Mouse (Mus musculus): ENCODE results near the gene Gjd3.

Gene Gjd3

DNA sequence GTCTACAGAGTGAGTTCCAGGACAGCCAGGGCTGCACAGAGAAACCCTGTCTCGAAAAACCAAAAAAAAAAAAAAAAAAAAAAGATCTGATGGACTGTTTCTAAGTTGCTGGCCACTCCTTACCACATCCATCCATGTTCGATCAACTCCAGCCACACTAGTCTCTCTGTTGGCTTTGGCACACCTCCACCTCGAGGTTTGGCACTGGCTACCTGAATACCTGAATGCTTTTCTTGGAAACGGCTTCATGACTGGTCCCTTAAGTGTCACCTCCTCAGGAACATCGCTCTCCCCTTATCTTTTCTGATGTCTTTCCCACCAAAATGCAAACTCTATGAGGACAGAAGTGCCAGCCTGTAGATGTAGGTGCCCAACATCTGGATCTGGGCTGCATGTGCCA lies 3.5 kb downstream of the Gjd3 start:
- WGBS: 77% methylated on average over 5 of the region's 5 CpGs

DNA sequence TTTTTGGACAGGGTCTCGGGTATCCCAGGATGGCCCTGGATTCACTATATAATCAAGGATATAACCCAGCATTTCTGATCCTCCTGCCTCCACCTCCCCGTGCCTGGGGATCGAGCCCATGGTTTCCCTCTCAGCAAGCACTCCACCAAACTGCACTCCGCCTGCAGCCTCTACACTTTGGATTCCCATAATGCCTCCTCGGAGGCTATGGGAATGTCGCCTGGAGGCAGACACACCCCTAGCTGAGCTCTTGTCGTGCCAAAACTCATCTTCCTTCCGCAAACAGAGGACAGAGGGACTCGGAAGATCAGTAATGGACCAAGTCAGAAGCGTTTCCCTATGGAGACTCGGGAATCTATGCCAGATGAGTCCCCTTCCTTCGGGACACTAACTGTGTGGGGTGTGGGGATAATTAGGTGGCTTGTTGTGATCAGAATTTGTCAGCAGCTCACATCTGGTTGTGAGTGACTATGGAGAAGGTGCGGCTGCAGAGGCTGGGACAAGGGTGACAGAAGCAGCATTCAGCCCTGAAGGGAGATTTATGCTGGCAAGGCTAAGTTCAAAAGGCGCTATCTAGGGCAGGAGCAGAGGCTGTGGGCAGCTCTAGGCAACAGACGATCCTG lies 4.2 kb downstream of the Gjd3 start:
- 55% methylated on average over 15 of the region's 15 CpGs for WGBS

DNA sequence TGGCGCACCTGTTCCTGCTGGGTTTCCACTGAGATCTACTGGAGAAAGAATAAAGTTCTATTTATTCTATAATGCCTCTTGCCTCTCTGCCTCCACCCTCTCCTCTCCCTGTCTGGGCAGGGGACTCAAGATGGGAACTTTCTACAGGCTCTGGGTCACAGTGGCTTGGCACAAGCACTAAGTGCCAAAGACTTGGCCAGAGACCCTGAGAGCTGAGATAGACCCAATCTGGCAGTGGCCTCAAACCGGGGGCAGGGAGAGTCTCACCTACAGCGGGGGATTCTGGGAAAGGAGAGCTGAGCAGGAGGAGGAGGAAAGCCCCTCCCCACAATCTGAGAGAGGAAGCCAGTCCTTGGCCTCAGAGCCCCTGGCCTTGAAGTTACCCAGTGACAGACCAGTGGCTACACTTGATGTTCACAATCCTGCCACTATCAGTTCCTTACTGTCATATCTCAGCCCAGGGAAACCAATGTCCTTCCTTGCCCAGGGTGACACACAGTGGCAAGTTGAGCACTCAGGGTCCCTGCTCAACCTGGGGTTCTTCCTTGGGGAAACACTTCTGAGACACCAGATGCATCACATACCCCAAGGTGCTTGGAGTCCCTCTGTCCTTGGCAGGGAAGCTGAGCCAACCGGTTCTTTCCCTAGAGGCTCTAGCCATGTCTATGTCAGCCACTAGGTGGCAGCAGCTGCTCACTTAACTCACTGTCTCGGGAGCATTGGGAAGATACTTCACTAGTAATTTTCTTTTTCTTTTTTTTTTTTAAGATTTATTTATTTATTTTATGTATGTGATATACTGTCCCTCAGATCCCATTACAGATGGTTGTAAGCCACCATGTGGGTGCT lies 7.7 kb downstream of the Gjd3 start:
- 55% methylated on average over 5 of the region's 5 CpGs for WGBS

DNA sequence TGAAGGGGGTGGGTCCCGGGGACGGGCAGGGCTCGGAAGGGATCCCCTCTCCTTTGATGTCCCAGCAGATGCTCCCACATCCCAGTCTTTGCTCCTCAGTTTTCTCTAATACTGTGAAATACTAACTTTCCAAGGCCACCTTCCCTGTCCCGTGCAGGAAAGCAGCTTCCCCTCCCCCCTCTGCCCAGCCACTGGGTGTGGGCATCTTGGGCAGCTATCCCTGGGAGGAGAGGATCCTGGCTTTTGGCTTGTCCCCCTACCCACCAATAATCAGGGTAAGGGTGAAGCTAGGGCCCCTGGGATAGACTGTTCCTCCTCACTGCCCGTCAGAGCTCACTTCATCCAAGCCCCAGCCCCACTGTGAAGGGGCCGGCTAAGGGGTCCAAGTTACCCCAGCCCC lies 8.6 kb downstream of the Gjd3 start:
- WGBS: 89% methylated on average over 6 of the region's 6 CpGs

DNA sequence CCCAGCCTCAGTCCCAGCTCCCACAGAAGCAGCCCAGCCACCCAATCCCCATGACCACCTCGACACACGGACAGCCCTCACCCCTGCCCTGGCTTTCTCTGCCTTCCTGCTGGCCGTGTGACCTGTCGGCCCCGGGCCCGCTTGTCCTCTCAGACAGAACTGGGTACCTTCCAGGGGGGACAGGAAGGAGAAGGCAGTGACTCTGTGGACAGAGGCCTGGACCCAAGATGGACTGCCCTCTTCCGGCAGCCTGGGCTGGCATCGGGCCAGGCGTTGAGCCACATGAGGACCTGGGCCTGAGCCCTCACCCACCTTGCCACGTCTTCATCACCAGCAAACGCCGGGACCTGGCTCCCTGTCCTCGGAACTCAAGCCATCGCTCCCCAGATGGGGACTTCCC lies 9.2 kb downstream of the Gjd3 start:
- 79% methylated on average over 14 of the region's 14 CpGs for WGBS

DNA sequence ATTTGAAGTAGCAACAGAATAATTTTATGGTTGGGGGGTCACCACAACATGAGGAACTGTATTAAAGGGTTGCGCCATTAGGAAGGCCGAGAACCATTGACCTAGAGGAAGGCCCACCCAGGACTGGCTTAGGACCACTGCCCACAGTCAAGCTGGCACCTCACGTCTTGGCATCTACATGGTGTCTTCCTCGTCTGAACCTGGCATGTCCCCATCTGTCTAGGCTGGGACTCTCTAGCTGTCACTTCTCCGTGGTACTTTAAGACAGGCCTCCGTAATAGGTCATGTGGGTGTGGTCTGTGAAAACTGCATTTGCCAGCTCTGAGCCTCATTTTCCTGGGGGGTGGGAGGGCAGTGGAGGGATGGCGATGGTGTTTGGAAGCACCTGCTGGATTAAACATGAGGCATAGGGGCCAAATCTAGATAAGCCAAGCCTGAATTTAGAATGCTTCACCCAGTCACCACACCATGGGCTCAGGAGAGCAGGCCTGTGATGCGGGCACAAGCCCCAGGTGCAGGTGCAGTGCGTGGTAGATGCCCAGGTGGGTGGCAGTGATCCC lies 9.9 kb downstream of the Gjd3 start:
- 78% methylated on average over 9 of the region's 9 CpGs for whole genome bisulfite sequencing

DNA sequence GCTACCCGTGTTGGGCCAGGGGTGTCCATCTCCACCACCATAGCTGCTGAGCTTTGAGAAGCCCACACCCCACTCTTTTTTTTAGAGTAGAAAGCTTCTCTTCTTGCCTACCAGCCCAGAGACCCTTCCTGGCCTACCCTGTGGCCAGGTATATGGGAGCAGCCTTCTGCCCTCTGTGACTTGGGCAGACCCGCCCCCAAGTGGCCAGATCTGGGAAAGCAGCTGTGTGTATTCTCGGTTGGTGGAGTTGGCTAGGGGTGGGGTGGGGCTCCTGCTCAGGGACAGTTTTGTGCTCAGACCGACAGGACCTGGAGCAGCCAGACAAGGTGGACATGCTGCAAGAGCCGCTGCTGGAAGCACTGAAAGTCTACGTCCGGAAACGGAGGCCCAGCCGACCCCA lies 10.6 kb downstream of the Gjd3 start:
- 58% methylated on average over 9 of the region's 9 CpGs for WGBS

DNA sequence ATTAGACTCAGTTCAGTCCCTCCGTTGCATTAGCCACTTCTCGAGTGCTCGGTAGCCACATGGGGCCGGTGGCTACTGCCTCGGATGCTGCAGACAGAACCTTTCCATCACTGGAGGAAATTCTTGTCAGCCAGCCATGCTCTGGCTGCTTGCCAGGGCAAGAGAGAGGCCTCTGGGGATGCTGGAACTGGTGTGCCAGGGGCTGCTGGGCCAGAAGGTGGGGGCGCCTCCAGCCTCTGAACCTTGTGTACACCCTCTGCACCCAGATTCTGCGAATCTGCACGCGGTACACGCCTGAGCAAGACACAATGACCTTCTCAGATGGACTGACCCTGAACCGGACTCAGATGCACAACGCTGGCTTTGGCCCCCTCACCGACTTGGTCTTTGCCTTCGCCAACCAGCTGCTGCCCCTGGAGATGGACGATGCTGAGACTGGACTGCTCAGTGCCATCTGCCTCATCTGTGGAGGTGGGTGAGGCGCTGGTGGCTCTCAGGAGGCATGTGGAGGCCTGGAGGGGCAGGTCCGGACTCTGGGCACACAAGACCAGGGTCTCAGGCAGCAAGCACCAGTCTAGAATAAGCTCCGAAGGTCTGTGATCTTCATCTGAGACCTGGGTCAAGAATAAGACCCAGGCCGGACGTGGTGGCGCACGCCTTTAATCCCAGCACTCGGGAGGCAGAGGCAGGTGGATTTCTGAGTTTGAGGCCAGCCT lies 11.3 kb downstream of the Gjd3 start:
- 72% methylated on average over 23 of the region's 23 CpGs for WGBS

DNA sequence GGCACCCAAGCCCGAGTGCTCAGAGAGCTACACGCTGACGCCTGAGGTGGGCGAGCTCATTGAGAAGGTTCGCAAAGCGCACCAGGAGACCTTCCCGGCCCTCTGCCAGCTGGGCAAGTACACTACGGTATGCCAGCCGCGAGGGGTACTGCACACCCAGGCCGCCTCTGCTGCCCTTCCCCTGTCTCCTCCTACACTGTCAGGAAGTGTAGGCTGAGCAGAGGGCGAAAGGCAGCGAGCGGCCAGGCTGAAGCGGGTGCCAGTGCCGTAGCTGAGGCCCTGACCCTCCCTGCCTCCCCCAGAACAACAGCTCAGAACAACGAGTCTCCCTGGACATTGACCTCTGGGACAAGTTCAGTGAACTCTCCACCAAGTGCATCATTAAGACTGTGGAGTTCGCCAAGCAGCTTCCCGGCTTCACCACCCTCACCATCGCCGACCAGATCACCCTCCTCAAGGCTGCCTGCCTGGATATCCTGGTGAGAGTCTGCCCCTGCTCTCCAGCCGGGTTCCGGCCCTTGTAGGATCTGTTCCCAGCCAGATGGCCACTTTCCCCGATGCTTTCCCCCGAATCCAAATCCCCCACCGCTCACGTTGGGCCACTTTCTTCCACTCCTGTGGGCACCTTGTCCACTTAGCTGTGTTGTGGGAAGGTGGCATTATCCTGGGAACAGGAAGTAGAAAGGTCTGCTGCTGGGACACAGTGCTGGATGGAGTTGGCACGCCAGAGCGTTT lies 12.5 kb downstream of the Gjd3 start:
- 59% methylated on average over 29 of the region's 29 CpGs for WGBS

DNA sequence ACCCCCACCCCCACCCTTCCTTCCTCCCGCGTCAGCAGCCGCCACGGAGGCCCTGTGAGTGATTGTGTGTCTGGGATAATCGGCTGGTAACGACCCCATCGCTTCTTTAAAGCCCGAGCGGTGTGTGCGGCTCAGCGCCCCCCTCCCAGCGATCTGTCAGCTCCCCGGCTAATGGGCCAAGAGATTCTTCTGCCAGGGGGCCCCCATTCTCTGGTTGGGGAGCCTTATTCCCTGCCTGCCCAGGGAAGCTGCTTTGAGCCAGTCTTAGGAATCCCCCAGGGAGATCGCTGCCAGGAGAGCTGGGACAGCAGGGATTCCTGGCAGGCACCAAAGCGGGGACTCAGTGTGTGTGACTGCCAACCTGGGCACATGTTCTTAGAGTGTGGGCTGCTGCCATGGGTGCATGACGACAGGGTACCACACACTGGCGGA lies 13.3 kb downstream of the Gjd3 start:
- WGBS: 20% methylated on average over 17 of the region's 17 CpGs

DNA sequence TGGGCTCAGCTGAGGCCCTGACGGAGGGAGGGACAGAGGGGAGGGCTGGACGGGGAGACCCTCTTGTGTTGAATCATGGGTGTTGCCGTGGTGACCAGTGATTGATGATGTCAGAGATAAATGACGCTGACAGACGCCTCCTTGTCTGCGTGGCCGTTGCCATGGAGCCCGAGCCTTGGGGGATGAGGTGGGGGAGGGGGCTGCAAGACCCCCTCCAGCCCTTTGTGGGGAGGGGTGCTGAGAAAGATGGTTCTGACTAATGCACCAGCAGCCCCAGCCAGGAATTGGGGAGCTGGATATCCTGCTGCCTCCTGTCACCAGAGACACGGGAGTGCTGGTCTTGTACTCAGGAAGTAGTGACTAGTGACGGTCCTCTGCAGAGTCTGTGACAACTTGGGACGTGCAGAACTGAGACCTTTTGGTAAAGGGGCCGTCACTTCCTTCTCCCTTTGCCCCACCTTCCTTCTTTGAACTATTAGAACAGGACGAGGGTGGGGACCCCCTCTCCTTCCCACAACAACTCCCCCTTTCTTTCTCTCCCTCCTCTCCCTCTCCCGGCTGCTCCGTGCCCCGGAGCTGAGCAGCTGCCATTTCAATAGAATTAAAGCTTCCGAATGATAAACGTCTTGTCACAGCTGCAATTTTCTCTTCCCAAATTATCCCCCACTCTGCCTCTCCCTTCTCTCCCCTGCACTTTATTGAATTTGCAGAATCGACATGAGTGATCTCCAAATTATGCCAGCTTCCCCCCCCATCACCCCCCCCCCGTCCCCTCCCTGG lies 13.9 kb downstream of the Gjd3 start:
- 24% methylated on average over 20 of the region's 20 CpGs for WGBS

DNA sequence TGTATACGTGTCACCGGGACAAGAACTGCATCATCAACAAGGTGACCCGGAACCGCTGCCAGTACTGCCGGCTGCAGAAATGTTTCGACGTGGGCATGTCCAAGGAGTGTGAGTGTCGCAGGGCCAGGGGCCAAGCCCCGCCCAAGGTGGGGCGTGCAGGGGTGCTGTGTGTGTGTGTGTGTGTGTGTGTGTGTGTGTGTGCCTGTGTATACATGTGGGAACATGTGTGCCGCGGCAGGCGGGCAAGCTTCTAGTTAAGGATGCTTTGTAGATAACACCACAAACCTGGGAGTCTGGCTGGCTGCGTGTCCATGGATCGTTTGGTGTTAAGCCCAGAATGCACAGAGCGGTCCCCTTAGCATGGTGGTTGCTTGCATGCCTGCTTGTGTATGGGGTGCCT lies 14.7 kb downstream of the Gjd3 start:
- WGBS: 68% methylated on average over 16 of the region's 16 CpGs

DNA sequence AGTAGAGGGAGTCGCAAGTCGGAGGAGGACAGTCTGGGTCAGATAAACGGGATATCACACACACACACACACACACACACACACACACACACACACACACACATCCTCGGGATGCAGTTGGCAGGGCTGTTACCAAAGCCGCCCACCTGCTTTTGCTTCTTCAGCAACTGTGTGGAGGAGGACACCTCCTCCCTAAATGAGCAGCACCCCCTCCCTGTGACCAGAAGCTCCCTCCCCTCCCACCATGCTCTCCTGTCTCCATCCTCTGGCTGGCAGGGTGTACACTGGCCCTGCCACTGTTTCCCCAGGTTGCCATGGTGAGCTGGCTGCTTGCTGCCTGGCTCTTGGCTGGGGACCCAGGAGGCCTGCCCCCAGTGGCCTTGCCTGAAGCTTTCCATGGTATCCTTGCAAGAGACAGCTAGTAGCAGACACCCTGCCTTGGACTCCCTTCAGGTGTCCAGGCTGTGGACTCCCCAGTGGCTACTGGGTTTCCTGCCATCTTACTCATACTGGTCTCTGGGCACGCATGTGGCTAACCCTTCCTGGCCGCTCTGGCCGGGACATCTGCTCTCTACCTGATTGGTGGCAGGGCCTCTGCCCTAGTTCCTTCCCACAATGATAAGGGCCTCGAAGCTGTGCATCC lies 16.2 kb downstream of the Gjd3 start:
- 47% methylated on average over 9 of the region's 9 CpGs for WGBS

DNA sequence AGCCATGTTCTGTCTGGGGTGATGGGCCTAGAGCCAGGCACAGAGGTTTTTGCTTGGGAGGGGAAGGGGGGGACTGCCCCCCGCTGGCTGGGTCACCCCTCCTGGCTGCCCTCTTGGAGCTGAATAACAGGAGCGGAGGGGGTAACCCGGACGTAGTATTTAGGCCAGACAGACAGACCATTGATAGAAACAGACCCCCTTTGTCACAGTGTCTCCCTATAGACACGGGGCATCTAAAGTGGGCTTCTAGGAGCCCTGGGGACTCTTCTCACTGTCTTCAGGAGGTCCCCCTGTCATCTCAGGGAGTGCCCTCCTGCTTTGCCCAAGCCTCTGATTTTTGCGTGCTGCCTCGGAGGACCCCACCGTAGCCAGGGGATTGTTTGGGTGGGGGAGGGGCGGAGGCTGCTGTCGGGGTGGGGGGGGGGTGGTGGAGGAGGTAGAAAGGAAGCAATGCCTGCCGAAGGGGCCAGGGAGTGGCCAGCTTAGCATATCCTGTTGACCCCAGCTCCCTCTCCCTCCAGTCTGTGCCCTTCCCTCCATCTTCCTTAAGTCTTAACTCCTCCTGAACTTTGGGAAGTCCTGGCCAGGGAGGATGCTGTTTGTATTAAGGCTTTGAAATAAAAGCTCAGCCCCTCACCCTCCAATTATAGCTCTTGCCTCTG lies 17.3 kb downstream of the Gjd3 start:
- 31% methylated on average over 11 of the region's 11 CpGs for WGBS

DNA sequence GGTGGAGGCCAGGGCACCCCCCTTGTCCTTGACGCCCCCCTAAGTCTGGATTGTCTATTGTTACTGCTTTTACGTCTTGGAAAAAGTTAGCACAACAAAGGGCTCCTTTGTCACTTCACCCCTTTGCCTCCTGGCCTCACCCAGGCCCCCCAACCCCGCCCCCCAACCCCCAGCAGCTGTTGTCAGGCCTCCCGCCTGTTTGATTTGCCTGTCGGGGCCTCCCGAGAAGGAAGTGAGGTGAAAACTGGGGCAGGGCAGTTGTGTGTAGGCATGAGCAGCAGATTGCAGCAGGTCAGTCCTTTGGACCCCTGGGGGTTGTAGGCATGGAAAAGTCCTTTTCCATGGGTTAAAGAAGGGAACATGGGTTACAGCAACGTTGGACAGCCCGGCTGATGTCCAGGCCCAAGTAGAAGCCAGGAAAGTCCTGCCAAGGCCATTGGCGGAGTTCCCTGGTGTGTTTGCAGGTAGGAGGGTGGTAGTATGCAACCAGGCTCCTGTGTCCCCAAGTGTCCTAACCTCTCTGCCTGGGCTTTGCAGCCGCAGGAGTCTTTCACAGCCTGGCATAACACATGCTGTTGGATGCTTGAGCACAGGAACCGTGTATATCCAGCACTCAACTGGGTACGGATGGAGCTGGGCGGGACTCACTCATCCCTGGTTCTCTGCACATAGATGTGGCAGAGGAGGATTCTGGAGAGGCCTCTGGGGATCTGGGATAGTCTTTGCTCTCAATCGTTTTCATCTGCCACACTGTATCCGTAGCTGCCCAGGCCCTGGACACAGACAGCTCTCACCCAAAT lies 18.0 kb downstream of the Gjd3 start:
- WGBS: 50% methylated on average over 15 of the region's 15 CpGs

DNA sequence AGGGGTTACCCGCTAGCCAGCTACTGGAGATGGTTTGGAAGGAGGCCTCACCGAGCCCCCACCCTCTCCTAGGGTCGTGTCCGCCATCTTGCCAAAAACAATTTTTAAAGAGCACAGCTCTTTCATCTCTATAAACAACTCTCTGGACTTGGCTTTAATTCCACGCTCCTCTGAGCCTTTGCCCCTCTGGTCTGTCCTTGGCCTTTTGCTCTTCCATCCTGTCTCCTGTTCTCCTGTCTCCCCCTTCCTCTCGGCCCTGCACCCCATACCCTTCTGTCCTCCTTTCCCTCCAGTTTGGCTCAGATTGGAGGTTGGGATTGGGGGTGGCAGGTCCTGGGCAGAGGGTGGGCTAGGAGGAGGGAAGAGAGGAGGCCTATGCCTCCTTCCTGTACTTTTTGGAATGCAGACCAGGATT lies 18.6 kb downstream of the Gjd3 start:
- WGBS: 46% methylated on average over 6 of the region's 6 CpGs

DNA sequence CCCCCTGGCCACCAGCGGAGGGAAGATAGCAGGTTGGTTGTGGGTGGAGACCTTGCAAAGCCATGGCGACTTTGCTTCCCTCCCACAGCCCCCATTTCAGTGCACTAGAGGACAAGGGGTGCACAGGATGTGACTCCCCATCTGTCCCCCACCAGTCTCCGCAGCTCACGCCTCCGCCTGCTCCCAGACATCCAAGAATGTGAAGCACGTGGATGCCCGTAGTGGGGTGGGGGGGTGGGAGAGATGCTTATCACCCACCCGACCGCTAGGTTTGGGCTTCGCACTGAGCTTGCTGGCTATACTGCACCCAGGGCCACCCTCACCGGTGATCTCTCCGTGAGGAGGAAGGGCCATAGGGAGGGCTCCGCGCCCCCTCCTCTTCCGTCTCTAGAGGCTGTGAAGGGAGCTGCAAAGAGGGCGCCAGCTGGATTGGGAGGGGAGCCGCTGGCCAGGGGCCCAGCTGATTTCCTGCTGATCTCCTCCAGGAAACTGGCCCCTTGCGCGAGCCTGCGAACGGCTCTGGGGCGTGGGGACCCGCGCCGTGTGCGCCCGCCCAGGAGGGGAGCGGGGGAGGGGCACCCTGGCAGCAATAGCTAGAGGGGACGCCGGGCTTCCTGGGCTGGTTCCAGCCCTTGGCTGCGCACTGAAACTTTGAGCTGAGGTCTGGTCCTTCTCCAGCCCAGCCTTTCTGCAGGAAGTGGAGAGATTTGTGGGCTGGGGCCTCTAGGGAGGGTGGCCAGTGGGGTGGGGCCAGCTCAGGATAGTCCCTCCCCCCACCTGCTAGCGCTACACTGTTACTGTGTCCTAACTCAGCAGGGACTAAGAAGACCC lies 19.4 kb downstream of the Gjd3 start:
- 2% methylated on average over 32 of the region's 32 CpGs for WGBS

DNA sequence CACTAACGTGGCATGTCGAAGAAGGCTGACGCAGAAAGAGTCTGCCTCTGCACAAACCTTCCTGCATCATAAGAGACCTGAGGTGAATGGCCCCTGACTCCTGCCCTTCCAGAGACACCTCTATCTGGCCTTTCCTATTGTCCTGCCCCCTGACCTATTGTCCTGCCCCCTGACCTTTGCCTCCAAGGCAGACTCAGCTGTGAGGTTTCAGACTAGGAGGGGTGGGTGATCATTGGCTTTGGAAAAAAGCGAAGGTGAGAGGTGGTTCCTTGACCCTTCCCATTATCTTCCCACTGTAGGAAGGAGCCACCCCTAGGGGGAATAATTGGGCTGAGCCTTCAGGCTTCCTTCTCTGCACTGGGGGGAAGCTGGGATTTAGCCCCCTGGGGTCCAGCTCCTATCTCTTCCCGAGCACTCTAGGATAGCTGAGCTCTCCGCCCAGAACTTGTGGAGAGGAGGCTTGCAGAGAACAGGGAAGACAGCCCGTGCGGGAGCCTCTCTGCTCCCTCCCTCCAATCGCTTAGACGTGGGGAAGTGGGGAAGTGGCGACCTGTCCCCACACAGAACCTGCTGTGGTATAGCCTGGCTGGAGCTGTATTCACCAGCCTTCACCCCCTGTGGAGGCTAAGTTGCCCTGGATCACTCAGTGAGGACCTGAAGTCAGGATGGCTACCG lies 20.3 kb downstream of the Gjd3 start:
- 32% methylated on average over 12 of the region's 12 CpGs for WGBS
